Mouse (Mus musculus) megakaryocyte, embryonic 14.5 days (primary cell): Measurements from ENCODE around the gene Atp5b. TPM values are rescaled to one million over a fixed set of nuclear protein-coding genes. Genes with fewer than 3 reads are reported as not detected.

ENCODE experiments used
- H3K27me3 ChIP-seq: replicated peaks from 2 replicates; pipeline ENCODE3; 2012; ENCODE audit warnings: inconsistent platforms
- H3K36me3 ChIP-seq: replicated peaks from 2 replicates; pipeline ENCODE3; 2012; ENCODE audit warnings: low read length, inconsistent platforms, mixed read lengths
- H3K4me1 ChIP-seq: 2 replicates; pipeline ENCODE4 v1.6.1; 2012; ENCODE audit warnings: inconsistent platforms
- H3K4me3 ChIP-seq: replicated peaks from 2 replicates; pipeline ENCODE3; 2012; ENCODE audit warnings: moderate library complexity, mild to moderate bottlenecking, inconsistent platforms
- H3K9me3 ChIP-seq: 2 replicates; pipeline ENCODE4 v1.6.1; 2012; ENCODE audit warnings: inconsistent platforms
- FLI1 ChIP-seq: IDR thresholded peaks from 2 replicates; pipeline ENCODE4 v1.6.1; 2012; ENCODE audit warnings: low read length, inconsistent platforms, mixed read lengths
- GATA1 ChIP-seq: IDR thresholded peaks from 3 replicates; pipeline ENCODE4 v1.6.1; 2012; ENCODE audit warnings: mixed read lengths, low read length, inconsistent platforms, borderline replicate concordance
- polyA plus RNA-seq: library from polyadenylated mRNA; stranded (reverse); fragments of >175 nt; gene quantifications from 2 replicates; pipeline ENCODE4 v1.2.3, GENCODE M21; 2012; ENCODE audit warnings: low replicate concordance; ENCODE audit not compliant: insufficient read depth

Gene Atp5b
- polyA plus RNA-seq, 1 experiment = 796 TPM

GRCm38 (mm10) chr10:128096313-128096692, 13.2 kb downstream of the Atp5b start:
- Histone ChIP-seq H3K36me3 (peaks cover 16% of the 10 kb centered on the region), H3K4me3 (peak overlapping the region; percentile 95), H3K4me1 (peaks cover 59% of the 10 kb centered on the region), H3K9me3 (no peaks in the 10 kb centered on the region), H3K27me3 (no peaks in the 10 kb centered on the region)
- no peak for TF ChIP-seq GATA1
- no peak for TF ChIP-seq FLI1

GRCm38 (mm10) chr10:128096693-128097586, 13.9 kb downstream of the Atp5b start:
- Histone ChIP-seq H3K27me3 (no peaks in the 10 kb centered on the region), H3K4me1 (peaks cover 57% of the 10 kb centered on the region), H3K9me3 (no peaks in the 10 kb centered on the region), H3K36me3 (peaks cover 20% of the 10 kb centered on the region), H3K4me3 (peak overlapping the region; percentile 95)
- TF ChIP-seq GATA1 = no peak
- no peak for TF ChIP-seq FLI1

- Histone ChIP-seq H3K27me3 (no peaks in the 10 kb centered on the region), H3K4me3 (peak overlapping the region; percentile 95), H3K9me3 (no peaks in the 10 kb centered on the region), H3K4me1 (peaks cover 53% of the 10 kb centered on the region), H3K36me3 (peaks cover 23% of the 10 kb centered on the region)
- 0 out of 3 replicates have a peak, but pooled peaks have one; percentile 29 for TF ChIP-seq GATA1
- no peak for TF ChIP-seq FLI1
Observed at GRCm38 (mm10) chr10:128097587-128097971, 14.5 kb downstream of the Atp5b start.

- TF ChIP-seq FLI1 = no peak
- no peak for TF ChIP-seq GATA1
- no peaks in the 10 kb centered on the region for H3K9me3 ChIP-seq
- H3K4me3 ChIP-seq = no peak overlapping the region
- peaks cover 20% of the 10 kb centered on the region for H3K4me1 ChIP-seq
- no peaks in the 10 kb centered on the region for H3K27me3 ChIP-seq
- peaks cover 93% of the 10 kb centered on the region for H3K36me3 ChIP-seq
Observed at GRCm38 (mm10) chr10:128110103-128110761, 27.2 kb downstream of the Atp5b start.

GRCm38 (mm10) chr10:128111227-128111626, 28.2 kb downstream of the Atp5b start:
- Histone ChIP-seq H3K27me3 (no peaks in the 10 kb centered on the region), H3K9me3 (no peaks in the 10 kb centered on the region), H3K4me1 (peaks cover 20% of the 10 kb centered on the region), H3K36me3 (peaks cover 97% of the 10 kb centered on the region), H3K4me3 (no peak overlapping the region)
- TF ChIP-seq GATA1 (no peak), FLI1 (no peak)

GRCm38 (mm10) chr10:128123833-128124232, 40.8 kb downstream of the Atp5b start:
- H3K9me3 ChIP-seq = no peaks in the 10 kb centered on the region
- H3K4me3 ChIP-seq = no peak overlapping the region
- H3K36me3 ChIP-seq = peaks cover 99% of the 10 kb centered on the region
- no peak for TF ChIP-seq GATA1
- no peak for TF ChIP-seq FLI1
- peaks cover 3% of the 10 kb centered on the region; the same call in 1 of the 2 replicates for H3K4me1 ChIP-seq
- H3K27me3 ChIP-seq = no peaks in the 10 kb centered on the region

GRCm38 (mm10) chr10:128124831-128125230, 41.8 kb downstream of the Atp5b start:
- Histone ChIP-seq H3K27me3 (no peaks in the 10 kb centered on the region), H3K4me1 (peaks cover 3% of the 10 kb centered on the region; the same call in 1 of the 2 replicates), H3K4me3 (no peak overlapping the region), H3K36me3 (peaks cover 97% of the 10 kb centered on the region), H3K9me3 (no peaks in the 10 kb centered on the region)
- TF ChIP-seq FLI1 (no peak), GATA1 (no peak)

- Histone ChIP-seq H3K4me3 (no peak overlapping the region), H3K27me3 (no peaks in the 10 kb centered on the region), H3K9me3 (no peaks in the 10 kb centered on the region), H3K36me3 (peaks cover 96% of the 10 kb centered on the region), H3K4me1 (peaks cover 3% of the 10 kb centered on the region; the same call in 1 of the 2 replicates)
- no peak for TF ChIP-seq GATA1
- no peak for TF ChIP-seq FLI1
Observed at GRCm38 (mm10) chr10:128125951-128126350, 42.9 kb downstream of the Atp5b start.

GRCm38 (mm10) chr10:128127497-128127896, 44.4 kb downstream of the Atp5b start:
- no peaks in the 10 kb centered on the region for H3K9me3 ChIP-seq
- H3K4me3 ChIP-seq = no peak overlapping the region
- peaks cover 8% of the 10 kb centered on the region; the same call in 1 of the 2 replicates for H3K4me1 ChIP-seq
- H3K27me3 ChIP-seq = no peaks in the 10 kb centered on the region
- peaks cover 95% of the 10 kb centered on the region for H3K36me3 ChIP-seq
- TF ChIP-seq FLI1 = no peak
- TF ChIP-seq GATA1 = no peak

GRCm38 (mm10) chr10:128128143-128128542, 45.1 kb downstream of the Atp5b start:
- peaks cover 93% of the 10 kb centered on the region for H3K36me3 ChIP-seq
- TF ChIP-seq FLI1 = no peak
- no peak for TF ChIP-seq GATA1

More at GRCm38 (mm10) chr10:128128143-128128542, 45.1 kb downstream of the Atp5b start:
- no peaks in the 10 kb centered on the region for H3K9me3 ChIP-seq
- H3K4me1 ChIP-seq = peaks cover 8% of the 10 kb centered on the region; the same call in 1 of the 2 replicates
- no peak overlapping the region for H3K4me3 ChIP-seq
- no peaks in the 10 kb centered on the region for H3K27me3 ChIP-seq
